Mouse (Mus musculus): ENCODE data around the gene Gpr107.

DNA sequence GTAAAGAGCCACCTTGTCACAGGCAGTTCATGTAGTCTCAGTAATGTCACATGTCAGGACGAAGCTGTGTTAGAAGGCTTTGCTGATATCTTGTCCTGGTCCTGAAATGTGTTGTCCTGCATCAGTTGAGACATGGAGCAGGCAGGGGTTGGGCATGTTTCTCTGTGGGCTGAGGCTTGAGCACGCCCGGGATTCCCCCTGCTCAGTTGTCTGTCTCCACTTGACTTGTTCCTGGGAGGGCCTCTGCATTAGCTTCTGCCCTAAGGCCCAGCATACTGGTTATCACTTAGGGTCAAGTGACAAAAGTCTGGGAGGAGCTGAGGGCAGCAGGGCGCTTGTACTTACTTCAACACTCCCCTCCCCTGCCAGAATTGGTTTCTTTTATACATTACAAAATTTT, 13.4 kb downstream of the Gpr107 start:
- TF ChIP-seq CTCF (IDR thresholded peaks at IDR 0.05; ENCODE audit: control insufficient read depth, insufficient read depth, low read length) (no peak), POLR2A (IDR thresholded peaks at IDR 0.05; ENCODE audit: borderline replicate concordance, control insufficient read depth, low read depth, low read length) (no peak)

Measured in bone marrow, adult 2 months (tissue).